Mouse (Mus musculus): Measurements from ENCODE around the gene Pdzk1.

Gene Pdzk1

DNA sequence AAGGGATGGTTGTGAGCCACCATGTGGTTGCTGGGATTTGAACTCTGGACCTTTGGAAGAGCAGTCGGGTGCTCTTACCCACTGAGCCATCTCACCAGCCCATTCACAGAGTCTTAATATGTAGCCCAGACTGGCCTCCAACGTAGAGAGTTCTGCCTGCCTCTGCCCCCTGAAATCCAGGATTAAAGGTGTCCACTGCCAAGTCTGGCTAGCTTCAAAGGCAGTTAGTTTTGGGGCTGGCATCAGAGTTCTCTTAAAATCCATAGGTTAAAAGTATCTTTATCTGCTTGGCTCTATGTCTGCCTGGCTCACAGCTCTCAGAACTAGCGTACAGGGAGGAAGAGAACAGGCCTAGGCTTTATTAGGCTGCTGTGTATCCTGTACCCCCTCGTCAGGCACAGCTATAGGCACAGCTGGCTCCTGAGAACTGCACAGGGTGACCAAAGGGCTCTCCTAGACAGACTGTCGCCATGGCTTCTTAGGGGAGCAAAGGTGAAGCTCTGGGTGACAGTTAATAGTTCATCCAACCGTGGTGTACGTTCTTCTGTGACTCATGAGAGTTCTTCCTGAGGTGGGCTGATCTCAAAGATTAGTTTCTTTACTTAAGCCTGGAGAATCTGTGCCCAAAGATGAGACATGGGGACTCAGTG, 10.0 kb downstream of the Pdzk1 start:
- no peak for DNase-seq

DNA sequence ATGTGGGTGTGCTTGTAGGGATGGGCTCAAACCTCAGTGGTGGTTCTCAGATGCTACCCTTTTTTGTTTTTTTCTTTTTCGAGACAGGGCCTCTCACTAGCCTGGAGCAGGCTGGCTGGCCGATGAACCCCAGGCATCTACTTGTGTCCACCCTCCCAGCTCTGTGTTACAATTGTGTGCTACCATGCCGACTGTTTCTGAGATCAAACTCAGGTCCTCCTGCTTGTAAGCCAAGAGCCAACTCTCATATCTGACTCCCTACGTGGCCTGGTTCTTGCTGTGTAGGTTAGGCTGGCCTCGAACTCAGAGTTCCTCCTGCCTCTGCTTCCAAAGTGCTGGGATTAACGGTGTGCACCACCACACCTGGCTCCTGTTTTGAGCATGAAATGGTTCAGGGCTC, 16.1 kb downstream of the Pdzk1 start:
- DNase-seq = no peak

DNA sequence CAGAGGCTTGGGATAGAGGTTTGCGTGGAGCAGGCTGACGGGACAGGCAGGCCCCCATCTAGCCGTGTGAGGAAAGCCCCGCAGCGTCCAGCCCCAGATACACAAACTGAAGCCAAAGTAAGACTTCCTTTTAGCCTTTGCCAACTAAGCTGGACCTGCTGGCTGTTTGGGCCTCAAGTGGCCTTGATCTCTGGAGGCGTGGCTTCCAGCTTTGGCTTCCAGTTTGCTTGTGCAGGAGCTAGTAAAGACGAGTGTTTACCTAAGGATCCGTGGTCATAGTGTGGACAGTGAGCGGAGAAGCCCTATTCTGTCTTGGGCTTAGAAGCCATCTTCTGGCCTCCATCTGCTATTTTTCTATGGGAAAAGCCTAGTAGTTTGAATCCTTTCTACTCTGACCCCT, 16.7 kb downstream of the Pdzk1 start:
- no peak for DNase-seq

DNA sequence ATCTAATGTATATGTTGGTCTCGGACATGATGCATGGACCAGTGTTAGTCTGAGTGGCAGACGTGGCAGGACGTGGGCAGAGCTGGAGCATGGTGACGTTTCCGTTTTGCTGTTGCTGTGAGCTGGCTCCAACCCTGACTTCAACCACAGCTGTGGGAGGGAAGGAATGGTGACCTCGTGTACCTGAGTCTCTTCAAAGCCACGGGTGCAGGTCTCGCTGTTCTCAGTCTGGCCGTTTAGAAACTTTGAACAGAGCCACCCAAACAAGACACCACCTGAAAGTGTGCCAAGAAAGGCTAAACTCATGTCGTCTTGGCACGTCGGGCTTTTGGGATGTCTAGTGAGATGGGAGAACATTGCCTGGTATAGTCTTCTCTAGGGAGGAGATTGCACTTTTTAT, 17.9 kb downstream of the Pdzk1 start:
- DNase-seq = no peak

DNA sequence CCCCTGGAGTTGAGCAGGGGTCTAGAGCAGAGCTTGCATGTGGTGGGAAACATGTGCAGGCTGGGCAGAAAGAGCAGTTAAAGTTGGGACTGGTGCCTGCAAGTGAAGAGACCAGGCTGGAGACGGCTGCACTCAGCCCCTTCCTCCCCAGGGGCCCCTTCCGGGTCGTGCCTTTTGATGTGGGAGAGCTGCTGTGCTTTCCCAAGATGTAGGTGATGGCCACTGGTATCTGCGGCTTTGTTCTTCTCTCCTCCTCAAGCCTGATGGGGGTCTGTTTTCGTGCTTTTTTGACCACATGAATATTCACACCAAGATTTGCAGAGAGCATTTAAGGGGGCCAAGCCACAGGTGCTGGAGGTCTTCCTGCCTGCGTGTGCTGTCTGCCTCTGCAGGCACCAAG, 18.6 kb downstream of the Pdzk1 start:
- DNase-seq = no peak

DNA sequence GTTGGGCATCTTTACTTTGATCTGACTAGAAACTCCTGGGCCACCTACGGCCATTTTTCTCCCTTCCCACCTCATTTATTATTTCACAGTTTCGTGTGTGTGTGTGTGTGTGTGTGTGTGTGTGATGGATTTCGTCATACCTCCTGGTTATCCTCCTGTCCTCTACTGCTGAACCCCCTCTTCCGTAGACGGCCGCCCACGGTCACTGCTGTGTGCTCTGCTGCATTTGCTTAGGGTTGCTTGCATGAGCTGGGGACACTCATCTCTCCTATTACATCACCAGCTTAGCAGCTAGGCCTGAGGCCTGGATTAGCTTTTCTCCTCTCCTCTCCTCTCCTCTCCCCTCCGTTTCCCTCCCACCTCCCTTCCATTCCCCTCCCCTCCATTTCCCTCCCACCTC, 19.4 kb downstream of the Pdzk1 start:
- no peak for DNase-seq

DNA sequence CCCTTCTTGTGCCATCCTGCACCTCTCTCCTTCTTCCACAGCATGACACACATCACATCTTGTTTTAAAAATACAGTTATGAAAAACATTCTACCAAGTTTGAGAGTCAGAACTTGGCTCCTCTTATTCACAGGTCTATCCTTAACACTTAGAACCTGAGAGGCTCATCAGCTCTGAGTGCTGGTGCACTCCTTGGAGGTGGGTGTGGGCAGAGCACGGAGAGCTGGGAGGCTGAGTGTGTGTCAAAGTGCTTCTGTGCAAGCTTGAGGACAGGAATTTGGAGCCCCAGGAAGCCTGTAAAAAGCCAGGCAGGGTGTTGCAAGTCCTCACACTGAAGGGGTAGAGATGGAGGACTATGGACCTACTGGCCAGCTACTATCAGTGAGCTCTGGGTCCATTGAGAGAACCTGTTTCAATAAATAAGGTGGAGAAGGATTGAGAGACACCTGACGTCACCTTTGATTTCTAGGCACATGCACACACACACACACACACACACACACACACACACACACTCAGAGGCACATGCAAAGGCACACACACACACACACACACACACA, 20.2 kb downstream of the Pdzk1 start:
- DNase-seq = no peak

DNA sequence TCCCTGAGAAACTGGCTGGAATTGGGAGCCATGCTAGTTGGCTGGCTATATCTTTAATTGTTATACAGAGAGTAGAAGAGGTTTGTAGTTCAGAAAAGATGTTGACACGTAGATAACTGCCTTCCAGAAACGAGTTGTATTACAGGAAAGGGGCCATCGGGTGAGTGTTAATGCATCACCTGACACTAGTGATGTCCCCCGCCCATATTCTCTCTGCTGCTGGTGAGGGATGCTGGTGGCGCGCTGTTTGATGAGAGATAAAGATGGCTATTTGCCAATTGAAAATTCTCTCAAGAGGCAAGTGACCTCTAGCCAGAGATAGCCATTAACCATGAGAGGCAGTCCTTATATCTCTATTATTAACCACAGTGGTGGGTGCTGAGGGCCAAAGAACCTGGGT, 23.5 kb downstream of the Pdzk1 start:
- no peak for DNase-seq

DNA sequence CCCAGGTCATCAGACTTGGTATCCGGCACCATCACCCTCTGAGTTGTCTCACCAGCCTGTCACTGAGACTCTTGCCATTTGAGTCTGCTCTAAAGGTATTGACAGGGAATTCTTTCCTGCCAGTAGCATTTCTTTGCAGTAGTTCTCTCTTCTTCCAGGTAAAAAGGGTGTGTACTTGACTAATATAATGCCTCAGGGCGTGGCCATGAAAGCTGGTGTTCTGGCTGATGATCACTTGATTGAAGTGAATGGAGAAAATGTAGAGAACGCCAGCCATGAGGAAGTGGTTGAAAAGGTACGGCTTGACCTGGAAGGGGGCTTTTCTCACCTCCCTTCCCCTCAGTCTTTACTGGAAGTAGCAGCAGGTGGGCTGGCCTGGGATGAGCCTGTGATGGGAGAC, 25.3 kb downstream of the Pdzk1 start:
- no peak for DNase-seq

DNA sequence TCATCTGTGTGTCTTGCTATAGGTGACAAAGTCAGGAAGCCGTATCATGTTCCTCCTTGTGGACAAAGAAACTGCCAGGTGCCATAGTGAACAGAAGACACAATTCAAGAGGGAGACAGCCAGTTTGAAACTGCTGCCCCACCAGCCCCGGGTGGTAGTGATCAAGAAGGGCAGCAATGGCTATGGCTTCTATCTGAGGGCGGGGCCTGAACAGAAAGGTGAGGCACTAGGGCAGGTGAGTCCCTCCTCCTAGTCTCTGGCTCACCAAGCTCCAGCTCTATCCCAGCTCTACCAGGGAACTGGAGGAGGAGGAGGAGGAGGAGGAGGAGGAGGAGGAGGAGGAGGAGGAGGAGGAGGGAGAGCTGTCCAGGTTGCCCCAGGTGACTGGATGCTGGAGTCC, 26.7 kb downstream of the Pdzk1 start:
- DNase-seq = no peak

DNA sequence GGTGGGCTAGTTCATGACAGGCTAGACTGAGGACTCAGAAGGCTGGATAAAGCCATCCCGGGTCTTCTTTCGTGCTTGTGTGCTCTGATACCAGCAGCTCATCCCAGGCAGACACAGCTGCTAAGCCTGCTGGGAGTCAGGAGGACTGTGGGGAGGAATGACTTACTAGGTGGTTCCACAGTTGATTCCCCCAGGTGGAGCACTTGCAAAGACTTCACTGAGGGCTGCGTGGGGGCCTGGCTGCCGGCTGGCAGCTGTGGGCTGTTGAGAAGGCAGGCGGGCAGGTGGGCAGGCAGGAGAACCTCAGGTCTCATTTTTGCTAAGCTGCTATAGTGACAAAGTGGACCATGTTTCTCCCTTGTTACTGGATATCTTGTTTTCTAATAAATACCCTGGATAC, 31.4 kb downstream of the Pdzk1 start:
- no peak for DNase-seq

DNA sequence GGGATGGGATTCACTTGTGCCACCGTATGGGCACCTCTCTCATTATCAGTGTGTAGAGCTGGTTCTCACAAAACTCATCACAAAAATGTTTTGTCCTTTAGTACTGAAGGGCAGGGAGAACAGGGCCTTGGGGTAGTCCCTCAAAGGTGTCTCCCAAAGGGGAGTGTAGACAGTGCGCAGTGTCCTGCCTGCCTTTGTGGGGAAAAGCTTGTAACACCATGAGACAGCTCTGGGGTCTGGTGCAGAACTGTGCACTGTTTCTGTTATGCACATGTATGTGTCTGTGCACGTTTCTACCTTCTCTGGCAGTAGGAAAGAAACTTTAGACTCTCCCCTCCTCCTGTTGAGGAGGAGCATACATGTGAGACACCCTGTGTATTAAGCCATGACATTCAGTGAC, 38.8 kb downstream of the Pdzk1 start:
- DNase-seq = no peak

DNA sequence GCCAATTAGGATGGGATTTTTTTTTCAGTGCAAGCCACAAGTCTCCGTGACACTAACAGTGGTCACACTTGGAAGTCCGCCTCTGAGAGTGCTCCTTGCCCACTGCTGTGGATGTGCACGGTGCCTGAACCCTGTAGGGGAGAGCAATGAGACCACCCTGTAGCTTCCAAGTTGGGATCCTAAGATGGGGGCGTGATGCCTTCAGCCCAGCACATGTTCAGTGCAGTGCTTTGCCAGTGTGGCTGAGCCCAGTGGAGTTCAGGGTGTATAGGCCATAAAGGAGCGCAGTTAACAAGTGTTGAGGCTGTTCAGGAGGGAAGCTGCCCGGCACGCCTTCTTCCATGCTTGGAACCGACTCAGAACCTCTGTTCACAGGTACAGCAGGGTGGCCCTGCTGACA, 39.5 kb downstream of the Pdzk1 start:
- no peak for DNase-seq

DNA sequence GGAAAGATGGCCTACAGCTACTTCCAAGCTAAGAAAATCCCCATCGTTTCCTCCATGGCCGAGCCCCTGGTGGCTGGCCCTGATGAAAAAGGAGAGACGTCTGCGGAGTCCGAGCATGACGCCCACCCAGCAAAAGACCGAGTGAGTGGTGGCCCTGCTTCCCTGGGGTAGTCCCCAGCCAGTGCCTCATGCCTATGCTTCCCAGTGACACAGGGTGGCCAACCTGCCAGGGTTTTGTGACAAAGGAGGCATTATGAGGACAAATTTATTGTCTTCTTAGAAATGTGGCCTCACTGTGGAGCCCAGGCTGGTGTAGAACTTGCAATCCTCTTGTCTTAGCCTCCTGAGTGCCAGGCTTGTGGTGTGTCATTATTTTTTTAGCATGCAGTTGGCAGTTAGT, 40.0 kb downstream of the Pdzk1 start:
- DNase-seq = no peak

DNA sequence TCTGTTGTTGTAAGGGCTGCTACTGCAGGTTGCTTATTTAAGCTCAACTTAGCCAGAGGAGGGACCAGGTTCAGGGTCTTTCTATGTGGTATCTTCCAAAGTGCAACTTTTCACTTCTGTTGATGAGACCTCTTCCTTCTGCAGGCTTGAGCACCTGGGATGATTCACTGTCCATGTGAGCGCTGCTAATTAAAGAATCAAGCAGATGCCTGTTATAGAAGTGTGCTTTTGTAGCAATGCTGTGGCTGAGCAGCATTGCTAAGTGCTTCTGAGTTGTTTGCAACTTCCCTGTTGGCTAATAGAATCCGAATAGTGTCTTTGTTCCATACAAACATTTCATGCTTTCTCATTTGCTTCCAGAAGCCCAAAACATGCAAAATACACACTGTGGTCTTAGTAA, 41.2 kb downstream of the Pdzk1 start:
- no peak for DNase-seq

DNA sequence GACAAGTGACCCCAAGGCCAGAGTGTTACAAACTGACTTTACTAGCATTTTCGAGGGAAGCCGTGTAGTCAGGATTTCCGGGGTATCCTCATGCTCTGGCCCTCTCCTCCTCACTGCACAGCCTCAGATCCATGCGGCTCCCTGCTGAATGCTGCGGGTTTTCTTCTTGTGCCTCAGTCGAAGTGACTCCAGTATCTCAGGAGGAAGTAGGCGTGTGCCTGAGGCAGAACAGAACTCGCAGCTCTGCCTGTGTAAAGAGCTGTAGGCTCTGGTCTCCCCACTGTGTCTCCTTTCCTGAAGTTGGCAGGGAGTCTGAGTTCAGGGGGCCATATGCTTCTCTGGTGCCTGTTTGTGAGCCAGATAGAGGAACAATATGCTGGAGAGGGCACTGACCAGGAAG, 42.0 kb downstream of the Pdzk1 start:
- DNase-seq = no peak

DNA sequence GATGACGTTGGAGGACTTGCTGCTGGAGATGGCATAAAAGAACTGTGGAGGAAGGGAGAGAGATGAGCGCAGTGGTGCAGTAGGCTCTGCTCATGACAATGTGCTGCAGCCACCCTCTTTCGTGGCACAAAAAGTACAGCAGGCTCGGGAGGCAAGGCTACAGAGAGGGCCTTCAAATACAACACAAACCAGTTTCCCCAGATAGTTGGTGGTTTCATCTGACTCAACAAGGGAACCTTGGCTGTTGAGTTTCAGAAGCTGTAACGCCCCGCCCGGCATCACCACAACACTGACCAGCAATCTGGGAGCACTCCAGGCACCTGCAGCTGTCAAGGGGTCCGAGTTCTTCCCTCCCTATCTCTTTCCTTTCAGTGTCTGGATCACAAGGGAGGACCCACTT, 43.4 kb downstream of the Pdzk1 start:
- no peak for DNase-seq

DNA sequence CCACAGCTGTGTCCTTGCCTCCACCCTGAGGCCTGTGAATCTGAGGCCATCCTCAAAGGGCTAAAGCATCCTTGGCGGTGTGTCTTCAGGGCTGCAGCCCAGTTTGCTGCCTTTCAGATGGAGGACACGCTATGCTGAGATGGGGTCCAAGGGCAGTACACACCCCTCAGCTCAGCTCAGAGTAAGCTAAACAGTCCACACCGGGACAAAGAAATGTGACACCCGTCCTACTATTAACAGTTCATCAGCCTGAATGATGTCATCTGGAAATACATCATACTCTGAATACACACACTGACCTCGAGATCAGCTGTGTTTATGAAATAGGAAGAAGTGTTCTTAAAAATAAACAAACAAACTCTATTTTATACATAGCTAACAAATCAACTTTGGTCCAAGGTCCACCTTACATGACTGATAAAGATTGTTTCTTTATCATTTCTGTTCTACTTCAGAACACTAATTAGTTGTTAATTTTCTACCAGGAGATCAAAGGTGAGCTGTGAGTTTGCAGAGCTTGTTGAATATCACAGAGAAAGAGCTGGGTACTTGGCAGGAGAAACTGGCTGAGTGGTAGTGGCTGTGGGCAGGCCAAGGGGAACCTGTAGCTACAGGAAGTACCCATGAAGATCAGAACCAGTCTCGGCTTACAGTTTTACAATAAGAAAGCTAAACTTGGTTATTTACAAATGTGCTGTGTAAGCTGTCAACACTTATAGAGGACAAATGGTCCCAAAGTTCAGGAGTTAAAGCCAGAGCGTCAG, 45.9 kb downstream of the Pdzk1 start:
- no peak for DNase-seq

DNA sequence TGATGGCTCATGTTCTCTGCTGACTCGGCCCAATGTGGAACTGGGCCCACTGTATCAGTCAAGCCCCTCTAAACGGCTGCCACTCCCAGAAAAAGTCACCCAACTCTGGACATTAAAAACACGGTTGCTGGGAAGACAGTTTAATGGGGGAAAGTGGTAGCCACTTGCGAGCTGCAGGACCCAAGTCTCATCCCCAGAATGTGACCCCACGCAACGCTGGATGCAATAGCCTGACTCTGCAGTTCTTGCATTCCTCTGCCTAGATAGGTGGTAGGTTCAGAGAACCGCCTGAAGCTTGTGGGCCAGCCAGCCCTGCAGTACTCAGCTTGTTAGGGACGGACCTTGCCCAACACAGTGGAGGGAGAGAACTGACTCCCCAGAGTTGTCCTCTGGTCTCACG, 50.5 kb downstream of the Pdzk1 start:
- no peak for DNase-seq

DNA sequence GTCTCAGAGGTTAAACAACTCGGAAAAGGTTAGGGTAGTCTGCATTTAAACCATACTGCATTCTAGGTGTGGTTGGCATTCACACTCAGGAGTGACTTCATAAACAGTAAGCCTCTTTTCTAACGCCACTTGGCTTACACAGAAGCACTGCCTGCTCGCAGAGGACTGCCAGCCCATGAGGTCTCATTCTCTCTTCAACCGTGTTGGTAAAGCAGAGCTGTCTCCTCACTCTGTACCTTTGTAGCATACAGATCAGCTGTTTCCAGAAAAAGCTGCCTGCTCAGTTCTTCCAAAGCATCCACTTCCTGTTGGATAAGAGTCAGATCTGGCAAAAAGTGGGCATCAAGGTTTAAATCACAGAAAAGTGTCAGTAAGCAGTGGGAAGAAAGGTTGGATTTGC, 51.3 kb downstream of the Pdzk1 start:
- no peak for DNase-seq

DNA sequence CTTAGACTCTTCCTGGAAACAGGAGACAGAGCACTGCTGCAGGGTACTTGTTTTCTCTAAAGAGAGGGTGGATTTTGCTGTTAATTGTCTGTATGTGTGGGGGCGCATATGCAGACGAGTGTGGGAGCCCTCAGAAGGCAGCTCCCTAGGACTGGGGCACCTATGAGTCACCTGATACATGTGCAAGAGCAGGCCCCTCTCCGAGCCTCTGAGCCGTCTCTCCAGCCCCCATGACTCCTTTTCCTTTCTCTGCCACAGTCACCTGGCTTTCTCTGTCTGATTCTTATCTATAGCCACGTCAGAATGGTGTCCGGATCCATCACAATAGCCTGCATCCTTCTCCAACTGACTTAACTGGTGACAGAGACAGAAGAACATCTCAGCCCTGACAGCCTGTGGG, 52.5 kb downstream of the Pdzk1 start:
- no peak for DNase-seq

DNA sequence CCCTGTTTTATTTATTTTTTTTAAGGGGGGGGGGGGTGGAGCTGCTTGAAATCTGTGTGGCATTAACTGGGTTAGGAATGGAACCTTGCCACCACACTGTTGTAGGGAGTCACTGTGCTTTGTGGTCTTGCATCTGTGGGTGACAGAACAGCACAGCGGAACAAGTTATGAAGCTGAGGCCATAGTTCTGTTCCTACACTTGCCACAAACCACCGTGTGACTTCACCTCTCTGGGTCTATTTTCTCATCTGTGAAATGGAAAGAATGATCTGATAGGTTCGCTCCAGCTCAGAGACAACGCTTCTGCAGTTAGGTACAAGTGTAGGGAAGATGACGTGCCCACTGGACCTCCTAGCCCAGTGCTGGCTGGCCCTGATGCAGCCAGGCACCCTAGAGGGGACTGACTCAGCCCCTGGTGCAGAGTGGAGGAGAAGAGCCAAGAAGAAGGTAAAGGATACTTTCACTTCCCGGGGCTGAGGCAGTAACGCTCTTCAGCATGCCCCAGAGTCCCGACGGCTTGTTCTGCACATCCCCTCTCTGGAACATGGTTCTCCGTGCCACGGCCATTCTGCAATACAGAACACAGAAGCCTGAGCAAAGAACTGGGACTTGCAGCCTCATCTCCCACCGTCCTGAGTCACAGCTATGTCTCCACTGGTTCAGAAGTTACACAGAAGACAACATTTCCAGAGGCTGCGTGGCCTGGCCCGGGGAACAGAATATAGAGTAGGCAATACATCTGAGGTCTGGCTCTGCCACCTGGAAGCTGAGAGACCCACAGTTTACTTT, 53.2 kb downstream of the Pdzk1 start:
- DNase-seq = no peak

DNA sequence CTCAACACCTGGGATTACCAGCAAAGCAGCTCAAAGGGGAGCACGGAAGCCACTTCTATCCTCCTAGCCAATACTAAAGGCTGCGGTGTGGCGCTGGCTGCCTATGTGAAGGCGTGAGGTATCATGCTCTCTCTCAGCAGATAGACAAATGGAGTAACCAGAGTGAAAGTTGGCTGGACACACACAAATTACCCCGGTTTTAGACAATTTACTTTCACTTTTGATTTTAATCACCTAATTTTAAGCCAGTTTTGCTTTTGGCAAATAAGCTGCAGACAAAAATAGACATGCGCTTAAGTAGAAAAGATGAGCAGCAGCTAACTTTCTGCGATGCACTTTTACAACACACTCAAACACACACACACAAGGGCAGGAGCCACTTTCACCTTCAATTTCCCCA, 54.6 kb downstream of the Pdzk1 start:
- no peak for DNase-seq

Data from cerebellum, postnatal 10 days (tissue).